Mouse (Mus musculus) liver, adult 2 months (tissue): Measurements from ENCODE around the gene Frmd4a. TPM values are rescaled to one million over a fixed set of nuclear protein-coding genes. Genes with fewer than 3 reads are reported as not detected.

Experiments
- DNase-seq: peaks from one replicate; pipeline ENCODE4 v3.0.0-alpha.2; 2011; ENCODE audit warnings: low read depth, low spot score; ENCODE audit errors: extremely low read depth
- H3K27ac ChIP-seq: fragments of 200-500 bp; replicated peaks from 2 replicates; pipeline ENCODE4 v1.5.1; 2012; ENCODE audit warnings: low read depth, mild to moderate bottlenecking, control low read depth, inconsistent platforms, low read length; ENCODE audit not compliant: insufficient read depth
- H3K27me3 ChIP-seq: fragments of 200-500 bp; 2 replicates; pipeline ENCODE4 v1.6.1; 2012; ENCODE audit warnings: mild to moderate bottlenecking, moderate library complexity, low read length, inconsistent platforms; ENCODE audit not compliant: control insufficient read depth, insufficient read depth
- H3K36me3 ChIP-seq: fragments of 200-500 bp; 2 replicates; pipeline ENCODE4 v1.6.1; 2012; ENCODE audit warnings: low read length, inconsistent platforms; ENCODE audit not compliant: control insufficient read depth, insufficient read depth
- H3K4me1 ChIP-seq: fragments of 200-500 bp; 2 replicates; pipeline ENCODE4 v1.6.1; 2011; ENCODE audit warnings: low read length; ENCODE audit not compliant: control insufficient read depth, insufficient read depth
- H3K4me3 ChIP-seq: fragments of 200-500 bp; 2 replicates; pipeline ENCODE4 v1.5.1; 2011; ENCODE audit warnings: low read depth, mild to moderate bottlenecking, control low read depth, low read length, moderate library complexity; ENCODE audit not compliant: insufficient read depth
- H3K79me2 ChIP-seq: fragments of 200-500 bp; 2 replicates; pipeline ENCODE4 v1.6.1; 2012; ENCODE audit warnings: inconsistent platforms, mild to moderate bottlenecking, low read length, moderate library complexity; ENCODE audit not compliant: control insufficient read depth, insufficient read depth
- H3K9ac ChIP-seq: fragments of 200-500 bp; 2 replicates; pipeline ENCODE4 v1.6.1; 2012; ENCODE audit warnings: low read depth, mild to moderate bottlenecking, control low read depth, inconsistent platforms, low read length
- CTCF ChIP-seq: fragments of 200-500 bp; IDR thresholded peaks from 2 replicates; pipeline ENCODE4 v1.5.1; 2011; ENCODE audit warnings: low read depth, low read length, control low read depth
- POLR2A ChIP-seq: fragments of 200-500 bp; IDR thresholded peaks from 2 replicates; pipeline ENCODE4 v1.6.1; 2011; ENCODE audit warnings: low read length, control low read depth; ENCODE audit not compliant: insufficient read depth; ENCODE audit errors: extremely low read depth
- WGBS: fragments of 180-500 bp; shearing (Covaris S2); methylation state at CpG from one replicate; pipeline ENCODE4 v1.1.7; 2018; 5-methylcytosine and 5-hydroxymethylcytosine counted together
- polyA plus RNA-seq: library from polyadenylated mRNA; depleted of rRNA; stranded (reverse); fragments of >200 nt; gene quantifications from 2 replicates; pipeline ENCODE4 v1.2.3, GENCODE M21; 2012
- total RNA-seq: library from RNA; depleted of rRNA; stranded (reverse); fragments of >200 nt; gene quantifications from 2 replicates; pipeline ENCODE4 v1.2.3, GENCODE M21; 2014

Frmd4a gene
- total and polyA plus RNA-seq, 2 experiments = 2.1 to 3.1 TPM

- DNase-seq = no peak
- H3K27me3 ChIP-seq = no peaks in the 10 kb centered on the region
- H3K36me3 ChIP-seq = no peaks in the 10 kb centered on the region
- no peak overlapping the region for H3K4me3 ChIP-seq
- no peaks in the 10 kb centered on the region for H3K79me2 ChIP-seq
- H3K9ac ChIP-seq = no peak overlapping the region
- H3K4me1 ChIP-seq = no peaks in the 10 kb centered on the region
- H3K27ac ChIP-seq = no peak overlapping the region
- no peak for TF ChIP-seq CTCF
- TF ChIP-seq POLR2A = no peak
Observed at GRCm38 (mm10) chr2:4193206-4193605, 175.7 kb downstream of the Frmd4a start.

DNA sequence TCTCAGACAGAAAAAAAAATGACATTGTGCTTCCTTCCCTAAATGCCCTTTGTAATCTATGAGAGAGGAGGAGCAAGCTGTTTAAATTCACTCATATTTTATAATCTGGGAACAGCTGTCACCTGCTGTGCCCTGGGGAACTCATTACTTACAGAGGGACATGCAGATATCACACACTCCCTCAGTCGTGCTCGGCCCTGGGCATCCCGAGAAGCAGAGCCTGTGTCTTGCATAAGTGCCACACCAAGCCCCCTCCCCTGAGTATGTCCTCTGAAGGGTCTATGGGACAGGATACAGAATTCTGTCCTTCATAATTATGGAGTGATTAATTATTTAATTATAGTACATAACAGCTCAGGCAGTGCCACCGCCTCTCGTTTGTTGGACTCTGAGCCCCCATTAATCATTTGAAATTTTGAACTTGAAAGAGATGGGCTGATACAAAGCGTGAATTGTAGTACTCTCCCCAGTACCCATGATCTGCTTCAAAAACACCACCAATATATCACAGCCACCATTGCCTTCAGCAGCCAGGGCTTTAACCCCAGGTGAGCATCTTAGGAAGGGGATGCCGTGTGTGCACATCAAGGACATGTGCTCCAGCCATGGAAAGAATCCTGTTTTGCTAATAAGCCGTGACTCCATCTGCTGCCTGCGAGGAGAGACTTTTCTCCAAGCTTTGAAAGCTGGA, 177.0 kb downstream of the Frmd4a start:
- DNase-seq = no peak
- Histone ChIP-seq H3K27ac (no peak overlapping the region), H3K4me1 (no peaks in the 10 kb centered on the region), H3K4me3 (no peak overlapping the region), H3K79me2 (no peaks in the 10 kb centered on the region), H3K27me3 (no peaks in the 10 kb centered on the region), H3K36me3 (no peaks in the 10 kb centered on the region), H3K9ac (no peak overlapping the region)
- TF ChIP-seq POLR2A (no peak), CTCF (no peak)
- WGBS = 81% methylated on average over 9 of the region's 9 CpGs

GRCm38 (mm10) chr2:4196041-4196440, 178.5 kb downstream of the Frmd4a start:
- H3K79me2 ChIP-seq = no peaks in the 10 kb centered on the region
- no peaks in the 10 kb centered on the region for H3K4me1 ChIP-seq
- no peak overlapping the region for H3K9ac ChIP-seq
- H3K36me3 ChIP-seq = no peaks in the 10 kb centered on the region
- H3K27me3 ChIP-seq = no peaks in the 10 kb centered on the region
- TF ChIP-seq CTCF (no peak), POLR2A (no peak)
- WGBS = 86% methylated on average over 4 of the region's 4 CpGs
- no peak overlapping the region for H3K4me3 ChIP-seq
- H3K27ac ChIP-seq = no peak overlapping the region
- peak; percentile 5 for DNase-seq

DNA sequence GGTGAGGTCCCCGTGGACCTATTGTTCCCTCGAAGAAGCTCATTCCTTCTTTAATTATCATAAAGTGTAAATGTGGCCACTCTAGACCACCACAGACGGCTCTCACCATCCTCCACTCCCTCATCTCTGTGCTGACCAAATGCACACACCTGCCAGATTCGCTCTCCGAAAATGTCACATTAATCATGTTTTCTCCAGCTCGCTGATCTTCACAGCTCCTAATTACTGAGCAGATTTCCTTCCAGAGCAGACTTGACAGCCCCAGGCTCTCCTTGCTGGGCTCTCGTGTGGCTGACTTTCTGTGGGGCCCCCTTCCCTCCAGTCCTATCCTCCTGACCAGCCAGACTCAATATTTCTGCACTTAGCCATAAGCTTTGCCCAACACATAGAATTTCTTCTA, 191.7 kb downstream of the Frmd4a start:
- Histone ChIP-seq H3K27ac (no peak overlapping the region), H3K9ac (no peak overlapping the region), H3K4me3 (no peak overlapping the region), H3K4me1 (no peaks in the 10 kb centered on the region), H3K27me3 (no peaks in the 10 kb centered on the region), H3K36me3 (no peaks in the 10 kb centered on the region), H3K79me2 (no peaks in the 10 kb centered on the region)
- DNase-seq = no peak
- TF ChIP-seq POLR2A = no peak
- TF ChIP-seq CTCF = no peak
- 87% methylated on average over 7 of the region's 7 CpGs for WGBS

DNA sequence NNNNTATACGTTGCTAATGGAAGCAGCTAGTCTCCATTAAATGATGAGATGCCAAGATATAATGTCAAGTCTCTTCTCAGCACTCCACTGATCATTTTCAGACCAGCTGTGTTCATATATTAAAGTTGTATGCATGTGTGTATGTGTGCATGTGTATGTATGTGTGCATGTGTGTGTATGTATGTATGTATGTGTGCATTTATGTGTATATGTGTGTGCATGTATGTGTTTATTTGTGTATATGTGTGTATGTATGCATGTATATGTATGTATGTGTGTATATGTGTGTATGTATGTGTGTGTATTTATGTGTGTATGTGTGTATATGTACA, 204.9 kb downstream of the Frmd4a start:
- H3K79me2 ChIP-seq = no peaks in the 10 kb centered on the region
- no peaks in the 10 kb centered on the region for H3K27me3 ChIP-seq
- H3K9ac ChIP-seq = no peak overlapping the region
- 3% methylated on average over 1 of the region's 1 CpGs for WGBS
- no peak overlapping the region for H3K27ac ChIP-seq
- no peak overlapping the region for H3K4me3 ChIP-seq
- H3K36me3 ChIP-seq = no peaks in the 10 kb centered on the region
- H3K4me1 ChIP-seq = no peaks in the 10 kb centered on the region
- no peak for TF ChIP-seq POLR2A
- DNase-seq = no peak

DNA sequence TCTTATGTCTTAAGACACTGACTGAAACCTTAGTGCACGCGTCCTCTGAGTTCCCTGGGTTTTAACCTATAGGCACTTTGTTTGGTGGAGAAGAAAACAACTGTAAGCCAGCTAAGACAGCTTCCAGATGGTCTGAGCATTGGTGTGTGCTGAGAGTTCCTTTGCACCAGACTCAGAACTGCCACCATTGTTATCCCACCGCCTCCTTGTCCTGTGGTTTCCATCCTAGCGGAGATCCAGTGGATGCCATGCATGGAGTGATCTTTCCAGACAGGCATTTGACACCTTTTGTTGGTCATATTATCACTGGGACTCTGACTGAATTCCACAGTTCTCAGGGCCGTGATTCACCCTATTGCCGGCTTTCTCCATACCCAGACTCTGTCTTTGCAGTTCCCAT, 205.8 kb downstream of the Frmd4a start:
- H3K9ac ChIP-seq = no peak overlapping the region
- no peak for DNase-seq
- H3K4me3 ChIP-seq = no peak overlapping the region
- no peaks in the 10 kb centered on the region for H3K4me1 ChIP-seq
- 95% methylated on average over 6 of the region's 6 CpGs for WGBS
- no peaks in the 10 kb centered on the region for H3K79me2 ChIP-seq
- H3K36me3 ChIP-seq = no peaks in the 10 kb centered on the region
- no peak overlapping the region for H3K27ac ChIP-seq
- no peaks in the 10 kb centered on the region for H3K27me3 ChIP-seq
- TF ChIP-seq POLR2A = no peak
- no peak for TF ChIP-seq CTCF
